Mouse (Mus musculus): ENCODE data around the gene Sox5. TPM values are rescaled to one million over a fixed set of nuclear protein-coding genes. Genes with fewer than 3 reads are reported as not detected.

Sox5 gene
- total and polyA plus RNA-seq, 3 experiments = 0.08 to 0.47 (median 0.46) TPM

DNA sequence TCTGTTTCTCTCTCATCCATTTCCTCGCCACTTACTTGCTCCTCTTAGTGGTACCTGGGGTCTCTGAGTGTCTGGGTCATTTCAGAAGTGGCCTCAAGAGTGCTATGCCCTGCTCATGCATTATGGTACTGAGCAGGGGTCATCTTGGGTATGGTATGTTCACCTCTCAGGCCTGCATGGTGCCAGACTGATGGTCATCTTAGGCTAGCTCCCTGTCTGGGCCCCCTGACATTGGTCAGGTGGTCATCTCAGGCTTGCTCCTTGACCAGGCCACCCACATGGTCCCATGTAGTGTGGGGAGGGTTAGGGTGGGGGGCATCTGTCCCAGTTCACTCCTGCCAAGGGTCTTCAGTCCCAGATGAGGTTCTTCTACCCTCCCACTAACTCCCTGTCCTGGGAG is 21.3 kb upstream of the Sox5 start:
- Histone ChIP-seq H3K9me3 (replicated peaks; ENCODE audit: low read length) (peaks cover 4% of the 10 kb centered on the region), H3K36me3 (replicated peaks in 1 of 2; ENCODE audit: control insufficient read depth in 1 of 2, insufficient read depth in 1 of 2, low read length in 1 of 2) (no peaks in the 10 kb centered on the region), H3K27ac (ENCODE audit: insufficient read depth, low read depth) (no peak overlapping the region), H3K4me1 (ENCODE audit: control insufficient read depth in 1 of 2, insufficient read depth in 2 of 2) (no peaks in the 10 kb centered on the region), H3K4me3 (replicated peaks in 1 of 3; ENCODE audit: low read depth in 2 of 3, low read length in 2 of 3, poor library complexity in 1 of 3) (no peak overlapping the region), H3K4me2 (ENCODE audit: insufficient read depth, low read depth, poor library complexity, severe bottlenecking) (no peak overlapping the region), H3K27me3 (replicated peaks) (no peaks in the 10 kb centered on the region), H3K9ac (ENCODE audit: insufficient read depth, low read depth) (no peak overlapping the region), H3K79me2 (replicated peaks; ENCODE audit: control insufficient read depth, extremely low read depth, insufficient read depth, poor library complexity, severe bottlenecking) (no peaks in the 10 kb centered on the region)
- in situ Hi-C loops (cut with MboI; ENCODE audit: low pct_ligation_motif_present, low pct_unique_long_range_greater_than_20kb, low sequenced_read_pairs) (no loop called here), dilution Hi-C loops (cut with MboI; ENCODE audit: extremely low pct_ligation_motif_present, extremely low pct_unique_long_range_greater_than_20kb, low sequenced_read_pairs) (no loop called here)
- TF ChIP-seq JUN (IDR thresholded peaks at IDR 0.05; ENCODE audit: insufficient read depth, low read depth, low read length) (no peak), USF1 (IDR thresholded peaks at IDR 0.05; ENCODE audit: low read depth, low read length) (no peak), JUND (conservative IDR thresholded peaks at IDR 0.05; ENCODE audit: low read depth, low read length) (no peak), POLR2AphosphoS2 (IDR thresholded peaks at IDR 0.05; ENCODE audit: low read depth, low read length) (no peak), UBTF (IDR thresholded peaks at IDR 0.05; ENCODE audit: low read depth, low read length) (no peak), RCOR1 (conservative IDR thresholded peaks at IDR 0.05; ENCODE audit: low read depth, low read length) (no peak), POLR2A (IDR thresholded peaks at IDR 0.05; ENCODE audit: low read depth, low read length) (no peak), ZMIZ1 (IDR thresholded peaks at IDR 0.05; ENCODE audit: low read depth, low read length) (no peak), MXI1 (IDR thresholded peaks at IDR 0.05; ENCODE audit: low read depth, low read length) (no peak), EP300 (IDR thresholded peaks at IDR 0.05; ENCODE audit: low read length) (no peak), CHD2 (IDR thresholded peaks at IDR 0.05; ENCODE audit: low read length) (no peak), IRF4 (IDR thresholded peaks at IDR 0.05; ENCODE audit: low read depth, low read length) (no peak), NELFE (IDR thresholded peaks at IDR 0.05; ENCODE audit: low read depth, low read length) (no peak), E2F4 (IDR thresholded peaks at IDR 0.05; ENCODE audit: insufficient replicate concordance, low read depth, low read length) (no peak), BHLHE40 (IDR thresholded peaks at IDR 0.05; ENCODE audit: low read depth, low read length) (no peak), MYC (IDR thresholded peaks at IDR 0.05; ENCODE audit: low read depth, low read length) (no peak), PAX5 (IDR thresholded peaks at IDR 0.05; ENCODE audit: low read length) (no peak), USF2 (conservative IDR thresholded peaks at IDR 0.05; ENCODE audit: low read depth, low read length) (no peak), ZC3H11A (IDR thresholded peaks at IDR 0.05; ENCODE audit: low read depth, low read length) (no peak), MAFK (IDR thresholded peaks at IDR 0.05; ENCODE audit: insufficient replicate concordance, low read length) (no peak)
- DNase-seq (ENCODE audit: extremely low read depth) = no peak

DNA sequence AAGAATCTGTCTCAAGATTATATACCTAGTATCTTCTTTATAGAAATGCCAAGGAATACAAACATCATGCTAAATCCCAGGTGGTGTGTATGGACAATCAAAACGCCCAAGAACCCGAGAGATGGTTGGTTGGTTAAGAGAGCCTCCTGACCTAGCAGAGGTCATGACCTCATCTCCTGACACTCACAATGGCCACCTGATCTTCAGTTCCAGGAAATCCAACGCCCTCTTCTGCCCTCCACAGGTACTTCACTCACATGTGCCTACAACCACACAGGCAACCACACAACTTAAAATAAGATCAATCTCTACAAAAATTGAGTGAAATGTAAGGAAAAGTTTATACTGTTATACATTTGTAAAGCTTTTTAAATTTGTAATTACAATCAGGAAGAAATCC is 12.6 kb upstream of the Sox5 start:
- Histone ChIP-seq H3K4me1 (ENCODE audit: control insufficient read depth in 1 of 2, insufficient read depth in 2 of 2) (peaks cover 2 to 3% of the 10 kb centered on the region in 2 experiments; a peak in 2 of 4 replicates), H3K27ac (ENCODE audit: insufficient read depth, low read depth) (no peak overlapping the region), H3K27me3 (replicated peaks) (no peaks in the 10 kb centered on the region), H3K79me2 (replicated peaks; ENCODE audit: control insufficient read depth, extremely low read depth, insufficient read depth, poor library complexity, severe bottlenecking) (no peaks in the 10 kb centered on the region), H3K9ac (ENCODE audit: insufficient read depth, low read depth) (no peak overlapping the region), H3K9me3 (replicated peaks; ENCODE audit: low read length) (no peaks in the 10 kb centered on the region), H3K4me2 (ENCODE audit: insufficient read depth, low read depth, poor library complexity, severe bottlenecking) (no peak overlapping the region), H3K4me3 (replicated peaks in 1 of 3; ENCODE audit: low read depth in 2 of 3, low read length in 2 of 3, poor library complexity in 1 of 3) (no peak overlapping the region), H3K36me3 (replicated peaks in 1 of 2; ENCODE audit: control insufficient read depth in 1 of 2, insufficient read depth in 1 of 2, low read length in 1 of 2) (no peaks in the 10 kb centered on the region)
- TF ChIP-seq NELFE (IDR thresholded peaks at IDR 0.05; ENCODE audit: low read depth, low read length) = no peak
- dilution Hi-C loops (cut with MboI; ENCODE audit: extremely low pct_ligation_motif_present, extremely low pct_unique_long_range_greater_than_20kb, low sequenced_read_pairs) (no loop called here), in situ Hi-C loops (cut with MboI; ENCODE audit: low pct_ligation_motif_present, low pct_unique_long_range_greater_than_20kb, low sequenced_read_pairs) (no loop called here)
- no peak for DNase-seq (ENCODE audit: extremely low read depth)

Measured in CH12.LX (cell line).